Mouse (Mus musculus): ENCODE results near the gene Zbtb8os. TPM values are rescaled to one million over a fixed set of nuclear protein-coding genes. Genes with fewer than 3 reads are reported as not detected.
A peak's percentile ranks its signal among the peaks of the same experiment; 100 is the strongest.

Zbtb8os gene
- total RNA-seq, 2 experiments from 2014 or later, result 6.9 to 19.1 TPM

DNA sequence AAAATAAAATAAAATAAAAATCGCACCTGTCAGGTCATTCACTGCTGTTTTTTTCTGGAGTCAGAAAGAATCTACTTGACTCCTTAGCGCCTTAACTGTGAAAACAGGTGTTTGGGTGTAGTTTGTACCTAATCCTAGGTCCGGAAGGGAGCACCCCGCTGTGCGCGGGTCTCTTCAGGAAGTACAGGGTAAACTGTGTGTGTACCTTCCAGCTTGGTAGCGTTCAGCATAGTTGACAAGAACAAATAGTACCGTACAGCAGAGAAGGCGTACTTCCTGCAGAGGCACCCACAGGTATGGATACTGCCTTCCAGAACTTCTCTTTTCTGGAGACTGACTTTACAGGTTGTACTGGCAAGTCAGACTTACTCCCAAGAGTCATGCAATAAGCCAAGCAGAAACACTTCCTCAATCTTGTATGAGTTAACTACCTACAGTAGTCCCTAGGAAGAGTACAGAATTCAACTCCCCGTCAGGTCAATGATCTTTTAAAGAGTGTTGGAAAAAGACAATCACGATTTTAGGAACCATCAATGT, 38.8 kb downstream of the Zbtb8os start:
- ATAC-seq (replicated peaks; ENCODE audit: low FRiP score, poor library complexity, severe bottlenecking), result no peak

DNA sequence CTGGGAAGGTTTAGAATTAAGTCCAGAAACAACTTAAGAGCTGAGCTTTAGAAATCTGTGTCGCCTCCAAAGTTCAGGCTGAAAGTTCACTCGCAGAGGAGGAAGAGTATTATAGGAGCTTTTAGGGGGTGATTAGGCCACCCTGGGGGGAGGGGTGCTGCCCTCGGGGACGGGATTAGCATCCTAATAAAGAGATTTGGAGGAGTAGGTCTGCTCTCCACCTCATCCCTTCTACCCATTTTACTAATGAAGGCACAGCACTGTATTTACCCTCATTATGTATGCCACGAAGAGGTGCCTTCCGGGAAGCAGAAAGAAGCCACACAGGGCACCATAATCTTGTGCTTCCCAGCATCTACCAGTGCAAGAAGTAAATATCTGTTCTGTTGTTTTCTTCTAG, 39.5 kb downstream of the Zbtb8os start:
- ATAC-seq (replicated peaks; ENCODE audit: low FRiP score, poor library complexity, severe bottlenecking), result no peak

DNA sequence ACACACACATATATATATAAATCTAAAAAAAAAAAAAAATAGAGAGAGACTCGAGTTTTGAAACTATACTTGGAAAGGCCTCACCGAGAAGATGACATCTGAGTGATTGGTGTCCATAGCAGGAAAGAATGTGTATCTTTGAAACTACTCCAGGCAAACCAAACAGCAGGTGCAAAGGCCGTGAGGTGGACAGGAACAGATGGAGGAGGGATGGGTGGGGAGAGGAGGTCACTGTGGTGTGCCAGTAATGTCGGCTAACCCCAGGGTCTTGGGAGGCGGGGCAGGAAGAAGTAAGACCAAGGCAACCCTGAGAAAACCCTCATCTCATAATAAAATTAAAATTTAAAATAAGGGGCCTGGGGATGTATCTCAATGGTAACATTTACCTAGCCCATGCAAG, 40.3 kb downstream of the Zbtb8os start:
- no peak for ATAC-seq (replicated peaks; ENCODE audit: low FRiP score, poor library complexity, severe bottlenecking)

DNA sequence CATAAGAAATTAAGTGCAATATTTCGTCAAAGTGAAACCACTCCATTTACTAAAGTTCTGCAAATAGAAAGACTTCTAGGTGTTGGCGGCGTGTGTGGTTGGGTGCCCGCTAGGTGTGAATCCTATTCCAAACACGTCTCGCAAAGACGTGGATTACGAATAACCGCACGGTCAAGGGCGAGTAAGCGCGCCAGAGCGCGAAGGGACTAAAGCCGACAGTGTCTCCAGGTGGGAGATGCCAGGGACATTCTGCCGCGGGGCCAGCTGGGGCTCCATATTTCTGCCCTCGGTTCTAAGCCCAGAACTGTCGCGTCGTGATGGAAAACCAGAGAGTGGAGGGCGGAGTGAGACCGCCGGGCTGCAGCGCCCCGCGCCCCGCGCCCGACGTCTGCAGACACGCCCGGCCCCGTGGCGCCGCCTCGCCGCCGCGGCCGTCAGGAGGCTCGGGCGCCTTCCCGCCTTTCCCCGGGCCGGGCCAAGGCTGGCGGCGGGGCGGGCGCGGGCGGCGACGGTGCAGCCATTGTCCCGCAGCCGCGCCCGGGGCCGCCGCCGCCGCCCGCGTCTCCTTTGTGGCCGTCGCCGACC, 41.6 kb downstream of the Zbtb8os start:
- ATAC-seq (replicated peaks; ENCODE audit: low FRiP score, poor library complexity, severe bottlenecking), result peak; percentile 64

DNA sequence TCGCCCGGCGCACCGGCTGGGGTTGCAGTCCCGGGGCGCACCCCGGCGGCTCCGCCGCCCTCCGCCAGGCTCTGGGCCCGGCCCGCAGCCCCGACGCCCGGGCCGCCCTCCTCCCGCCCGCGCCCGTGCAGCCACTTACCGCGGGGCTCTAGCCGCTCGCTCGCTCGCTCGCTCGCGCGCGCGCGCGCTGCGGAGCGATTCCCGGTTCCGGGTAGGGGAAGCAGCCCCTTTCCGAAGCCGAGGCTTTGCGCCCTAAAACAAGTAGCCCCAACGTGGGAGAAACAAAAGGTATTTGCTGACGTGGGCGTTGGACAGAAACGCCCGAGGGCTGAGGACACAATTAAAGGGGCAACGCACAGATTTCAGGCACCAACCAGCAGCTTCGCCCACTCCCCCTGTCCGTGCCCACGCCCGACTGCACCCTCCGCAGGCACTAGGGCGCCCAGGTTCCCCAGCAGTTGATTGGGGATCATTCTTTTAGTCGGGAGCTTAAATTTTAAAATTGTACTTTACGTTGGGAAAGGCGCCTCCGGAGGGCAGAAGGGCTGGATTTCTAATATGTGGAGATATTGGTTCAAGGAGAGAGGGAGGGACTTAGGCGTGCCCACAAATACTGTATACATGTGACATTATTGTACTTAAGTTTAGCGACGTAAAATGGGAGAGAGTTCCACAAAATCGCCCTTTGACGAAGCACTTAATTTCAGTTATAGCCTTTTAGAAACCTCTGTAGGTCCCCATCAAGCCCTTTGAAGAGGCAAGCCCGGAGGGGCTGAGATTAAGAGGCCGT, 42.3 kb downstream of the Zbtb8os start, which contains the start of gene Zbtb8a:
Gene Zbtb8a, minus strand, starts transcription at position 516 of the 790 bp plus-strand sequence.
- ATAC-seq (replicated peaks; ENCODE audit: low FRiP score, poor library complexity, severe bottlenecking), result peak; percentile 31

DNA sequence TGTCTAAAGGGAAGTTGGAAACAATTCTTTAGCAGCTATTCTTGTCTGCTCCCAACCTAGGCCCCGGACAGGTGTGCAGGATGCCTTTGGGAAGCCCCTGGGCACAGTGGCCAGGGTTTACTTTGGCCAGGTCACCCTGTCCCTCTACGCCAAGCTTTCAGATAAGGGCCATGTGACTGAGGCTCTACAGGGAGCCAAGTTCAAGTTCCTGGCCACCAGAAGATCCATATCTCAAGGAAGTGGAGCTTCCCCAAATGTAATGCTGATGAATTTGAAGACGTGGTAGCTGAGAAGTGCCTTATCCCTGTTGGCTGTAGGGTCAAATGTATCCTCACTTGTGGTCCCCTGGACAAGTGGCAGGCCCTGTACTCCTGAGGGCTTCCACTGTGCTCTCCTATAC, 44.3 kb downstream of the Zbtb8os start:
- ATAC-seq (replicated peaks; ENCODE audit: low FRiP score, poor library complexity, severe bottlenecking), result no peak

DNA sequence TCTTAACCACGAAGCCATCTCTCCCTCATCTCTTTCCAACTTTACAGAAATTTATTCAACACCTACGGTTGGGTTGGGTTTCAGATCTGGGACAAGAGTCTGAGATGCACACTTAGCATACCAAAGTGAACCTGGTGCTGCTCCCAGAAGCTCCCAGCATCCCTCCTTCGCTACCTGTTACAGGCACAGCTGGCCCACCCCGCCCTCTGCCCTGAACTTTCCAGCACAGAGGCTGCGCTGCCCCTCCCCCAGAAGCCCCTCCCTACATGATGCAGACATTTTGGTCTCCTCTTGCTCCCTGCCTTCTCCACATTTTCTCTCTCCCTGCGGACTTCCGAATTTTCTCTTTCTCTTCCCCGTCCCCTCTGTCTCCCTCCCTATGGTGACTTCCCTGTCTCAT, 45.7 kb downstream of the Zbtb8os start:
- no peak for ATAC-seq (replicated peaks; ENCODE audit: low FRiP score, poor library complexity, severe bottlenecking)

DNA sequence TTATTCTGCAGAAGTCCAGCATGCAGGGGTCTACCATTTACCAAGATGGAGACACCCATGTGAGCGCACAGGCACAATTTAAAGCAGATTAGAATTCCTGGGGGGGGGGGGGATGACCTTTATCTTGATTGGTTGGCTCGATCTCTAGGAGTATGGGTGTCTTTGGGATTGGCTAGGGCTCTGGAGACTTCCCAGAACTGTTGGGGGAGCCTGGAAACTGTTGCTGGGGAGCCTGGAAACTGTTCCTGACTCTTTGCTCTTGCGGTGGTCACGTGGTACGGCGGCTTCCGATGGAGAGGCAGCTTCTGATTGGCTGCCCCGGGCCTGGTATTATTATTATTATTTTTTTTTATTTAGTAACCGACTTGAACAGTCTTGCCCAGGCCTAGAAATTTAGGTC, 46.5 kb downstream of the Zbtb8os start:
- no peak for ATAC-seq (replicated peaks; ENCODE audit: low FRiP score, poor library complexity, severe bottlenecking)

DNA sequence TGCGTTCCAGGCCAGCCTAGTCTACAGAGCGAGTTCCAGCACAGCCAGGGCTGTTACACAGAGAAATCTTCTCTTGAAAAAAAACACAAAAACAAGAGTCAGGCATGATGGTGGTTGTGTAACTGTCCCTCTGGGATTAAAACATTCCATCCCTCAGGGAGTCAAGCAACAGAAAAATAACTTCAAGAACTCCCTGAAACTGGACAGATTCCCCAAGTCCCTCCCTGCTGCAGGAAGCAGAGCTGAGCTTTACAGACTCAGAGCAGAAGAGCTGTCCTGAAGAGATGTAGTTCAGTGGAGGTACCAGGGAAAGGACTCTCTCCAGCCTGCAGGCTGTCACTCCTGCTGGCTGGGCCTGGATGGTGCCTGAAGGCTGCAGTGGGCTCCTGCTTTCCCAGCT, 47.0 kb downstream of the Zbtb8os start:
- no peak for ATAC-seq (replicated peaks; ENCODE audit: low FRiP score, poor library complexity, severe bottlenecking)

DNA sequence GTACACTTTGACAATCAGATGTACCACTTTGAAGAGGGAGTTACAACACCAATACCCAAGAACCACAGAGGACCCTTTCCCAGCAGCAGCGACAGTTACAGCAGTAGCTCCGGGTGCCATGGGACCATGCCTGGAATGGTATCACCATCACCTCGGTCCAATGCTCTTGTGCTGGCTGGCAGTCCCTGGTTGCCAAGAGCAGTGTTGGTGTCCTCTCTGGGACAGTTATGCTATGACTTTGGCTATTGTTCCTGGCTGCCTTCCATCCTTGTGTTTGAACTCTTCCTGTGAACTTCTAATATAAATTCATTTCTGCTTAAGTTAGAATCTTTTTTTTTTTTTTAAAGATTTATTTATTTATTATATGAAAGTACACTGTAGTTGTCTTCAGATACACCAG, 48.1 kb downstream of the Zbtb8os start:
- no peak for ATAC-seq (replicated peaks; ENCODE audit: low FRiP score, poor library complexity, severe bottlenecking)

DNA sequence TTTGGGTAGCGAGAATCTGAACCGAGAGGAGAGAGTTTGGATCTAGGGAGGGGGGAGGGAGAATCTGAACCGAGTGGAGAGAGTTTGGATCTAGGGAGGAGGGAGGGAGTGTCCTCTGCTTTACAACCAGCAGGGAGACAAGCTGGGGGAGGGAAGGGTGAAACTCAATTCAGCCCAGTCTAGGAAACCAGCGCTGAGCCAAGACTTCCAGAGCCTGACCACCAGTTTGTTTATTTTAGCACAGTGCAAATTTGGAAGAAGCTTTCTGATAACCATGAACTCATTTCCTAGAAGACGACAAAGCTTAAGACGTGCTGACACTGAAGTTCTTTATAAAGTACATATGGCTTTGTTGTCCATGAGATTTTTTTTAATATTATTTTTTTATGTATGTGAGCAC, 48.9 kb downstream of the Zbtb8os start:
- no peak for ATAC-seq (replicated peaks; ENCODE audit: low FRiP score, poor library complexity, severe bottlenecking)

DNA sequence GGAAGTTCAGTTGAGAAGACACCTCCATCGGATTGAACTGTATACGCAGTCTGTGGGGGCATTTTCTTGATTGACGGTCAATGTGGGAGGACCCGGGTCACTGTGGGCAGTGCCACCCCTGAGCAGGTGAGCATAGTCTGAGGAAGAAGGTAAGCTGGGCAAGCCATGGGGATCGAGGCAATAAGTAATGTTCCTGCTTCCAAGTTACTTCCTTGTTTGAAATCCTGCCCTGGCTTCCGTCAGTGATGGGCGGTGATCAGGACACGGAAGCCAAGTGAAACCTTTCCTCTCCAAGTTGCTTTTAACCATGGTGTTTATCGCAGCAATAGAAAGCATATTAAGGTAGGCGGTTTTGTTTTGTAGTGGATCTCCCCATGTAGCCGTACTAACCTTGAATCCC, 50.2 kb downstream of the Zbtb8os start:
- ATAC-seq (replicated peaks; ENCODE audit: low FRiP score, poor library complexity, severe bottlenecking), result no peak

DNA sequence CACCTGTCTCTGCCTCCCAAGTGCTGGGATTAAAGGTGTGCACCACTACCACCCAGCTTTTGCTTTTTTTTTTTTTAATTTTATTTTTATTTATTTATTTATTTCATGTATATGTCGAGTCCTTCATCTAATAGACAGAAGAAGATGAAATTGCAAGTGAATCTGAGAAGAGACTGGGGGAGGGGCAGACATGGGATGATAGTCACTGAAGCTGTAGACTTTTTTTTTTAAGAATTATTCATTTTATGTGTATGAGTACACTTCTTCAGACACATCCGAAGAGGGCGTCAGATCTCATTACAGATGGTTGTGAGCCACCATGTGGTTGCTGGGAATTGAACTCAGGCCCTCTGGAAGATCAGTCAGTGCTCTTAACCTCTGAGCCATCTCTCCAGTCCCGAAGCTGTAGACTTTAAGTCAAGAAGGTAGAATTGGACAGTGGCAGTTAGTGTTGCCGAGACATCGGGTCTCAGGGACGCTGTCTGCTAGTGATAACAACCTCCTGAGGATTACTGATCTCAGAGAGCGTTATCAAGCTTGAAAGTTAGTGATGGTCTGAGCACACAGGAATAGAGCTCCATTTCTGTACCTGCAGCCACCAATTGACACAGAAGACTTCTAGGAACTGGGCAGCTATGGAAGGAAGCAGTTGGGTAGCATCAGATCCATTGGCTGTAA, 50.9 kb downstream of the Zbtb8os start:
- peak; percentile 68 for ATAC-seq (replicated peaks; ENCODE audit: low FRiP score, poor library complexity, severe bottlenecking)

DNA sequence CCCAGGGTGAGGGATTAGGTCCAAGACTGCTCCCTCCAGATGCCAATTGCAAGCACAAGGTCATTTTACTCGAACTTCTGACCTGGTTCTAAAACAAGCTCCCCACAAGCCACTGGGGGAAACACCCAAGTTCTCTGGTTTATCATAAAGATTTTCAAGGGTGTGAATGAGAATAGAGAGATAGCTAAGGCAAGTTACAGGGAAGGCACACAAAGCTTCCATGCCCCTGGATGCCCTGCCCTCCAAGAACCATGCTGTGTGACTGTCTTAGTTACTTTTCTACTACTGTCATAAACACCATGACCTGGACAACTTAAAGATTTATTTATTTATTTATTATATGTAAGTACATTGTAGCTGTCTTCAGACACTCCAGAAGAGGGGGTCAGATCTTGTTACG, 51.5 kb downstream of the Zbtb8os start:
- ATAC-seq (replicated peaks; ENCODE audit: low FRiP score, poor library complexity, severe bottlenecking), result no peak

DNA sequence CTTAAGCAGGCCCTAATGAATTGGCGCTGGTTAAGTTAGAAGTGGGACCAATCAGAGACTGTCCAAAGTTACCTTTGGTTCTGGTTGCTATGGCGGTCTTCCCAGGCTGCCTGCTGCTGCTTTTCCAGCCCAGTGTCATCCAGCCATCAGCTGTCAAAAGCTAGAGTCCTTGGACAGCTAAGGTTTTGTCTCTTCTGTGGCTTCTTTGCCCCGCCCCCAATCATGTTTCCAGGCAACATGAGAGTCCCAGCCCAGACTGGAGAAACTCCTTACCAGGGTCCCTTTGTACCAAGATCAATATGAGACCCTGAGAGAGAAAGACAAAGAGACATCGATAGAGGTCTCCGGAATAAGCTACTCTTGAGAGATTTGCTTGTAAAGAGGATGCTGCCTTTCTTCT, 52.9 kb downstream of the Zbtb8os start:
- no peak for ATAC-seq (replicated peaks; ENCODE audit: low FRiP score, poor library complexity, severe bottlenecking)

DNA sequence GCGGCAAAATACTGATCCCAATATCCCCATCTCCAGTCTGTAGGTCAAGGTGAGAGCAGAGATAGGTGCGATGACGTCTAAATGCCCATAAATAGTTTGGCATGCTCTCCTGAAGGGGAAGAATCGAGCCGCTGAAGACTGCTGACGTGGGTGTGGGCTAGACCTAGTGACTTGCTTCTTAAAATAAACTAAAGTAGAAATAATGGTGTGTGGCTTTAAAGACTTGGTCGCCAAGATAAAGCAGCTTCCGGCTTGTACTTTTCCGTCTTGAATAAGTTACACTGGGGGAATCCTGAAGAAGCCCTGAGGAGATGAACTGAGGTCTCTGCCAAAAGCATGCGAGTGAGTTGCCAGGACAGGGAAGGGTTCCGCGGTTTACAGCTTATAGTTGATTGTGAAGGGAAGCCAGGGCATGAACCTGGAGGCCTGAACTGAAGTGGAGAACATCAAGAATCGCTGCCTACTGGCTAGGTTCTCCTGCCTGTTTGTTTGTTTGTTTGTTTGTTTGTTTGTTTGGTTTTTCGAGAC, 54.8 kb downstream of the Zbtb8os start:
- no peak for ATAC-seq (replicated peaks; ENCODE audit: low FRiP score, poor library complexity, severe bottlenecking)

DNA sequence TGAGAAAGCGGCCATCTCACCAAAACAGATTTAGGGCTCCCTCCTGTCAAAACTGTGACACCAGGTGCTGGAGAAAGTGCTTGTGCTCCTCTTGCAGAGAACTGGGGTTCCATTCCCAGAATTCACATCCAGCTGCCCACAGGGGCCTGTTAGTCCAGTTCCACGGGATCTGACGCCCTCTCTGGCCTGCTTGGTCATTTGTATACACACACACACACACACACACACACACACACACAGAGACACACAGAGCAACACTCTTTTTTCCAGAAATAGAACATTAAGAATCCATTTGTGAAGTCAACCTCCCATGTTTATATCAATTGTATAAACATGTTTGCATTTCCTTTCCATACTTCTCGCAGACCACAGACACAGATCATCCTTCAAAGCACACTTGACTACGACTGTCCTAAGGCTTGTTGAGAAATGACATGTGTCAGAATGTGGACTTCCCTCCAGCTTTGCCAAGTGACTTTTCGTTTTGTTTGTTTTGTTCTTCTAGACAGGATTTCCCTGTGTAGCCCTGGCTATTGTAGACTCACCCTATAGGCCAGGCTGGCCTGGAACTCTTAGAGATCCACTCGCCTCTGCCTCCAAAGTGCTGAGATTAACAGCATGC, 55.6 kb downstream of the Zbtb8os start:
- ATAC-seq (replicated peaks; ENCODE audit: low FRiP score, poor library complexity, severe bottlenecking), result no peak

DNA sequence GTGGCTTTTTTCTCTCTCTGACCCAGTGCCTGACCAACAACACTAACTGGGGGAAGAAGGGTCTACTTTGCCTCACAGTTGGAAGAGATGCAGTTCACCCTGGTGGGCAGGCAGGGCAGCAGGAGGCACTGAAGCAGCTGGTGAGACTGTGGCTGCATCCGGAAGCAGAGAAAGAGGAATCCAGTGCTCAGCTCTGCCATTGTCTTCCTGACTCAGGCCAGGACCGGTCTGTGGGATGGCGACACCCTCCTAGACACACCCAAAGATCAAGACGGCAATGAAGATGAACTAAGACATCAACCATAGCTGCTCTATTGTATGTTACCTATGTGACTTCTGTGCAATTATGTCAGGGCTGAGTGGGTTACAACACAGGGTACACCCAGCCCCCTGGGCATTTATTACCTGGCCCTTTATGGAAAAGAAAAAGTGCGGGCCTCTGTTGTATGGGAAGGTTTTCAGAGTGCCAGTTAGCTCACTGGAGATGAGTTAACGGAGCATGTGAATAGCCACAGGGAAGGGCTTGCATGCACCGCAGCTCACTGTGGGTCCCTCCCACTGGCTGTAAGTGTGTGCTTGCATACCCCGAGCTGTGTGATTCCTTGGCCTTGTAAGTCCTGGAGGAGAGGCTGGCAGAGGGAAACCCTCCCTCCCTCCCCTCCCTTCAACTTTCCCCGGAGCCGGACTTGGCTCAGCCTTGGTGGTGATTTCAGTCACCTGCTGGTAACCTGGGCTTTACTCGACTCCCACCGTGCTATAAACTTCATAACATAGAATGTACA, 58.8 kb downstream of the Zbtb8os start:
- ATAC-seq (replicated peaks; ENCODE audit: low FRiP score, poor library complexity, severe bottlenecking), result no peak

DNA sequence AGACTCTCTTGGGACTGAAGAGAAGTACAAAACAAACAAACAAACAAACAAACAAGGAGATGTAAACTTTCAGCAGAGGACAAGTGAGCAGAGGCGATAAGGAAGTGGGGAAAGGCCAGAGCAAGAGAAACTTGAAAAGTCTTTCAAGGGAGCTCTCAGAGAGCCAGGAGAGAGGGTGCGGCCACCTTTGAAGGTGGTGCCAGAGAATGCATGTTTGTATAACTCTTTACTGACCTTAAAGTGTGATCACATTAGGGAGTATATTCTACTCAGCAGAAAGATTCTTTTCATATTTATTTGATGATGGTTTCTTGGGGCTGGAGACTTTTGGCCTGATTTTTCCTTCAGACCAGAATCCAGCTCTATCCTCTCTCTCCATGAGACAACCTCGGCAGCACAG, 61.5 kb downstream of the Zbtb8os start:
- no peak for ATAC-seq (replicated peaks; ENCODE audit: low FRiP score, poor library complexity, severe bottlenecking)
